Mouse (Mus musculus): Measurements from ENCODE around the gene Cdv3.

The Cdv3 gene

GRCm38 (mm10) chr9:103380566-103380965 is 14.9 kb upstream of the Cdv3 start:
- TF ChIP-seq CTCF (conservative IDR thresholded peaks at IDR 0.05; ENCODE audit: low read length) (no peak), NANOG (IDR thresholded peaks at IDR 0.05; ENCODE audit: borderline replicate concordance, low read length) (no peak), POU5F1 (IDR thresholded peaks at IDR 0.05; ENCODE audit: borderline replicate concordance, low read length) (no peak)
- Histone ChIP-seq H3K36me3 (ENCODE audit: insufficient read depth, low read length) (no peaks in the 10 kb centered on the region), H3K27me3 (ENCODE audit: insufficient read depth, low read length) (no peaks in the 10 kb centered on the region; the same call in 1 of the 2 replicates), H3K4me1 (replicated peaks; ENCODE audit: low read depth, low read length) (peaks cover 37% of the 10 kb centered on the region), H3K9me3 (ENCODE audit: low read length) (no peaks in the 10 kb centered on the region), H3K4me3 (replicated peaks; ENCODE audit: low read length) (no peak overlapping the region)

- Histone ChIP-seq H3K4me1 (replicated peaks; ENCODE audit: low read depth, low read length) (peaks cover 37% of the 10 kb centered on the region), H3K4me3 (replicated peaks; ENCODE audit: low read length) (no peak overlapping the region), H3K27me3 (ENCODE audit: insufficient read depth, low read length) (no peaks in the 10 kb centered on the region; the same call in 1 of the 2 replicates), H3K36me3 (ENCODE audit: insufficient read depth, low read length) (no peaks in the 10 kb centered on the region), H3K9me3 (ENCODE audit: low read length) (no peaks in the 10 kb centered on the region)
- no peak for TF ChIP-seq POU5F1 (IDR thresholded peaks at IDR 0.05; ENCODE audit: borderline replicate concordance, low read length)
- no peak for TF ChIP-seq NANOG (IDR thresholded peaks at IDR 0.05; ENCODE audit: borderline replicate concordance, low read length)
- no peak for TF ChIP-seq CTCF (conservative IDR thresholded peaks at IDR 0.05; ENCODE audit: low read length)
These were observed 13.6 kb upstream of the Cdv3 start for GRCm38 (mm10) chr9:103379199-103379598.

GRCm38 (mm10) chr9:103378686-103379085 is 13.0 kb upstream of the Cdv3 start:
- H3K9me3 ChIP-seq (ENCODE audit: low read length): no peaks in the 10 kb centered on the region
- TF ChIP-seq POU5F1 (IDR thresholded peaks at IDR 0.05; ENCODE audit: borderline replicate concordance, low read length) (no peak), NANOG (IDR thresholded peaks at IDR 0.05; ENCODE audit: borderline replicate concordance, low read length) (no peak), CTCF (conservative IDR thresholded peaks at IDR 0.05; ENCODE audit: low read length) (no peak)
- no peaks in the 10 kb centered on the region for H3K36me3 ChIP-seq (ENCODE audit: insufficient read depth, low read length)
- peaks cover 39% of the 10 kb centered on the region for H3K4me1 ChIP-seq (replicated peaks; ENCODE audit: low read depth, low read length)
- no peaks in the 10 kb centered on the region; the same call in 1 of the 2 replicates for H3K27me3 ChIP-seq (ENCODE audit: insufficient read depth, low read length)
- no peak overlapping the region for H3K4me3 ChIP-seq (replicated peaks; ENCODE audit: low read length)

GRCm38 (mm10) chr9:103376346-103377320 is 11.0 kb upstream of the Cdv3 start:
- Histone ChIP-seq H3K9me3 (ENCODE audit: low read length) (no peaks in the 10 kb centered on the region), H3K4me3 (replicated peaks; ENCODE audit: low read length) (no peak overlapping the region), H3K36me3 (ENCODE audit: insufficient read depth, low read length) (no peaks in the 10 kb centered on the region), H3K4me1 (replicated peaks; ENCODE audit: low read depth, low read length) (peaks cover 58% of the 10 kb centered on the region), H3K27me3 (ENCODE audit: insufficient read depth, low read length) (no peaks in the 10 kb centered on the region)
- TF ChIP-seq POU5F1 (IDR thresholded peaks at IDR 0.05; ENCODE audit: borderline replicate concordance, low read length) (no peak), CTCF (conservative IDR thresholded peaks at IDR 0.05; ENCODE audit: low read length) (no peak), NANOG (IDR thresholded peaks at IDR 0.05; ENCODE audit: borderline replicate concordance, low read length) (no peak)

- Histone ChIP-seq H3K4me1 (replicated peaks; ENCODE audit: low read depth, low read length) (peaks cover 41% of the 10 kb centered on the region), H3K27me3 (ENCODE audit: insufficient read depth, low read length) (no peaks in the 10 kb centered on the region), H3K4me3 (replicated peaks; ENCODE audit: low read length) (no peak overlapping the region), H3K36me3 (ENCODE audit: insufficient read depth, low read length) (no peaks in the 10 kb centered on the region; the same call in 1 of the 2 replicates), H3K9me3 (ENCODE audit: low read length) (no peaks in the 10 kb centered on the region)
- no peak for TF ChIP-seq POU5F1 (IDR thresholded peaks at IDR 0.05; ENCODE audit: borderline replicate concordance, low read length)
- peak; percentile 70; the same call in 1 of the 2 replicates for TF ChIP-seq NANOG (IDR thresholded peaks at IDR 0.05; ENCODE audit: borderline replicate concordance, low read length)
- no peak for TF ChIP-seq CTCF (conservative IDR thresholded peaks at IDR 0.05; ENCODE audit: low read length)
These were observed 6.8 kb upstream of the Cdv3 start for GRCm38 (mm10) chr9:103372271-103373010.

DNA sequence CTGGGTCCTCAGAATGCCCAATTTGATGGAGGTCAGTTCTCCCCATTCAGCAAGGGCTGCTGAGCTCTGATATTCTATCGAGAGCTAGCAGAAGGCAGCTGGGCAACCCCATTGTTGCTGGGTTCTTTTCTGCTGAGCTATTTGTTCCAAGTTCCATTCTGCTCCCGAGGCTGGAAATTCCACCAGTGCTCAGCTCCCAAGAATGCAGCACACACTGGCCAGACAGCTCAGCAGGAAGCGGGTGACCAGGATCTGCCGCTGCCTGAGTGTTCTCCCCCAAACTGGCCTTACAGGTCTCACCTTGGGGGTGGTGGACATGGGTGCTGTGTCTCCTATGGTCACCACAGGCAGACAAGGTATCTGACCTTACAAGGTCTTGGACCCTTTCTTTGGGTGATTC is 4.3 kb upstream of the Cdv3 start:
- no peak overlapping the region for H3K4me3 ChIP-seq (replicated peaks; ENCODE audit: low read length)
- H3K36me3 ChIP-seq (ENCODE audit: insufficient read depth, low read length): no peaks in the 10 kb centered on the region; the same call in 1 of the 2 replicates
- H3K4me1 ChIP-seq (replicated peaks; ENCODE audit: low read depth, low read length): peaks cover 40% of the 10 kb centered on the region
- H3K27me3 ChIP-seq (ENCODE audit: insufficient read depth, low read length): no peaks in the 10 kb centered on the region
- H3K9me3 ChIP-seq (ENCODE audit: low read length): no peaks in the 10 kb centered on the region
- TF ChIP-seq CTCF (conservative IDR thresholded peaks at IDR 0.05; ENCODE audit: low read length) (no peak), POU5F1 (IDR thresholded peaks at IDR 0.05; ENCODE audit: borderline replicate concordance, low read length) (no peak), NANOG (IDR thresholded peaks at IDR 0.05; ENCODE audit: borderline replicate concordance, low read length) (no peak)

DNA sequence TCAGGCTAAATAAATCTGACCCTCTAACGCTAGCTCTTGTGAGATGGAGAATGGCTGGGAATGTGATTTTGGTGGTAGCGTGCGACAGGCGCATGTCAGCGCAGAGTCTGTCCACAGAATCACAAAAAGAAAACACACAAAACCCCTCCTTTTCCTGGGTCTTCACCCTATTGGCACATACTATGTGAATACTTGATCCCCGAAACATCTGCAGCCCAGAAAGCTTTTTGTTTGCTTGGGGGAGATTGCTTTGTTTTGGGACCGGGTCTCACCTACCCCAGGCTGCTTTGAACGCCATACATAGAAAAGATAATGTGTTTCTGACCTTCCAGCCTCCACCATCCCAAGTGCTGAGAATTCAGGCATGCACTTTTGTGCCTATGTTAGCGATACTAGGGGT is 716 bp upstream of the Cdv3 start:
- no peak for TF ChIP-seq NANOG (IDR thresholded peaks at IDR 0.05; ENCODE audit: borderline replicate concordance, low read length)
- no peak for TF ChIP-seq POU5F1 (IDR thresholded peaks at IDR 0.05; ENCODE audit: borderline replicate concordance, low read length)
- TF ChIP-seq CTCF (conservative IDR thresholded peaks at IDR 0.05; ENCODE audit: low read length): no peak
- no peaks in the 10 kb centered on the region for H3K9me3 ChIP-seq (ENCODE audit: low read length)
- H3K27me3 ChIP-seq (ENCODE audit: insufficient read depth, low read length): no peaks in the 10 kb centered on the region
- H3K4me1 ChIP-seq (replicated peaks; ENCODE audit: low read depth, low read length): peaks cover 37% of the 10 kb centered on the region
- peak overlapping the region; percentile 75 for H3K4me3 ChIP-seq (replicated peaks; ENCODE audit: low read length)
- peaks cover 27% of the 10 kb centered on the region for H3K36me3 ChIP-seq (ENCODE audit: insufficient read depth, low read length)
